Mouse (Mus musculus): ENCODE measurements around the gene Meis2. TPM values are rescaled to one million over a fixed set of nuclear protein-coding genes. Genes with fewer than 3 reads are reported as not detected.

Meis2 gene
- polyA plus RNA-seq, 1 experiment from 2014 or later = 22.6 TPM

DNA sequence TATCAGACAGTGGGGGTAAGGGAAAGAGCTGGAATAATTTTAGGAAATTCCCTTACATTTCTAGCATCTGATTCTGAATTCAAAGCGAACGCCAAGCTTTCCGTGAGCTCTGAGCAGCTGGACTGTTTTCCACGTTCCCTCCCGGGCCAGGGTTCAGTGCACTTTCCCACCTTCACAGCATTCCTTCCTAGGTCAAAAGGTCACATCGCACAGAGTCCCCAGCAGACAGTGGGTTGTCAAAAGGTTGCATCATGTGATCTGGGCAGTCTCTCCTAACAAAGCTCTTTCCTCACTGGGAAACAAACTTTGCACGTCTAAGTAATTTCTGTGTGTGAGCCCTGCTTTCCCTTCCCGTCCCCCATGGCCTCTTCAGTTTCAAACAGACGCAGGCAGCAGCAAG lies 44.6 kb downstream of the Meis2 start:
- H3K4me1 ChIP-seq (ENCODE audit: control insufficient read depth, insufficient read depth, low read length) = peaks cover 27% of the 10 kb centered on the region
- H3K9me3 ChIP-seq (replicated peaks; ENCODE audit: control insufficient read depth, low read length) = no peaks in the 10 kb centered on the region
- H3K27me3 ChIP-seq (ENCODE audit: control insufficient read depth, insufficient read depth, low read length) = no peaks in the 10 kb centered on the region
- peaks cover 2% of the 10 kb centered on the region; the same call in 1 of the 2 replicates for H3K36me3 ChIP-seq (ENCODE audit: control insufficient read depth, insufficient read depth)
- peak; percentile 56; the same call in 1 of the 2 replicates for ATAC-seq (replicated peaks; ENCODE audit: extremely low read depth, insufficient read depth, low FRiP score)
- H3K9ac ChIP-seq (ENCODE audit: low read length) = peak overlapping the region; percentile 51
- peak overlapping the region; percentile 74 for H3K27ac ChIP-seq (ENCODE audit: low read length)
- H3K4me3 ChIP-seq (ENCODE audit: low read length) = no peak overlapping the region
- WGBS = 17% methylated on average over 9 of the region's 9 CpGs
- peak overlapping the region; percentile 35; the same call in 1 of the 2 replicates for H3K4me2 ChIP-seq (ENCODE audit: low read depth, low read length)

DNA sequence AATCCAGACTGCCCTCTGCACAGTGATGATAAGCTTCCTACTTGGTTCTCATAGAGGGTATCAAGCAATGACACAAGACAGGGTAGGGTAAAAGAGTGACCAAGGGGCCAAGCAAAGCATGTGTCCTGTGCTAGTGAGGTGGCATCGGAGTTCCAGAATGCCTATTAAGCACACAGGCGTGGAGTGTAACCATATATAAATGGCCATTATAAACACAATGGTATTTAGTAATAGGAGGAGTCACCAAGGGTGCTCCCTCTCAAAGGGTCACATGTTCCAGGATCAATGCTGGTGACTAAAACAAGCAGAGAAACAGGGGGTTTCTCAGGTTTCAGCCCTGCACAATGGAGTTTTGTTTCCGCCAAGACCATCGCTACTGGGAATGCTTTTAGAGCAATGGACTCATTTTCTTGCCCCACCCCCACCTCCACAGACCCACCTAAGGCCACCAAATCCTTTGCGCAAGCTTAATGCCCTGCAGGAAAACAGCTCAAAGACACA lies 45.1 kb downstream of the Meis2 start:
- H3K4me2 ChIP-seq (ENCODE audit: low read depth, low read length) = peak overlapping the region; percentile 35; the same call in 1 of the 2 replicates
- no peak overlapping the region for H3K4me3 ChIP-seq (ENCODE audit: low read length)
- H3K9ac ChIP-seq (ENCODE audit: low read length) = peak overlapping the region; percentile 51
- 56% methylated on average over 5 of the region's 5 CpGs for WGBS
- no peaks in the 10 kb centered on the region for H3K27me3 ChIP-seq (ENCODE audit: control insufficient read depth, insufficient read depth, low read length)
- H3K4me1 ChIP-seq (ENCODE audit: control insufficient read depth, insufficient read depth, low read length) = peaks cover 27% of the 10 kb centered on the region
- peak; percentile 50 for ATAC-seq (replicated peaks; ENCODE audit: extremely low read depth, insufficient read depth, low FRiP score)
- peaks cover 2% of the 10 kb centered on the region; the same call in 1 of the 2 replicates for H3K36me3 ChIP-seq (ENCODE audit: control insufficient read depth, insufficient read depth)
- peak overlapping the region; percentile 74 for H3K27ac ChIP-seq (ENCODE audit: low read length)
- H3K9me3 ChIP-seq (replicated peaks; ENCODE audit: control insufficient read depth, low read length) = no peaks in the 10 kb centered on the region

DNA sequence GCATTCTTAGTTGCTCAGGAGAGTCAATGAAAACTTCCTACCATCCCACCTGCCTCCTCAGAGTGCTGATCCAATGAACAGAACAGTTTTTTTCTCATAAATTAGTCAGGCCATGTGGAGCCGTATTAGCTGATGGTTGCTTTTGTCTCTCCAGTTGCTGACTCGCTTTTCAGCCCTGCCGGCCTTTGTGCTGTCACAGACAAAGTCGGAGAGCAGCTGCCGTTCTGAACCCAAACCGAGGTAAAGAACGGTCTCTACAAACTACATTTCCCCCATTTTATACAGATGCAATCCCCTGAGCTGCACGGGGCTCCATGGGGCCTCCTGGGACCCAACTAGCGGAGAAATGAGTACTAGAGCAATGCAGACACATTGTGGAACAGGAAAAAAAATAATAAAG lies 45.7 kb downstream of the Meis2 start:
- no peak overlapping the region for H3K4me3 ChIP-seq (ENCODE audit: low read length)
- no peak overlapping the region for H3K4me2 ChIP-seq (ENCODE audit: low read depth, low read length)
- no peak overlapping the region for H3K9ac ChIP-seq (ENCODE audit: low read length)
- peaks cover 27% of the 10 kb centered on the region for H3K4me1 ChIP-seq (ENCODE audit: control insufficient read depth, insufficient read depth, low read length)
- peaks cover 2% of the 10 kb centered on the region; the same call in 1 of the 2 replicates for H3K36me3 ChIP-seq (ENCODE audit: control insufficient read depth, insufficient read depth)
- H3K27me3 ChIP-seq (ENCODE audit: control insufficient read depth, insufficient read depth, low read length) = no peaks in the 10 kb centered on the region
- H3K9me3 ChIP-seq (replicated peaks; ENCODE audit: control insufficient read depth, low read length) = no peaks in the 10 kb centered on the region
- no peak for ATAC-seq (replicated peaks; ENCODE audit: extremely low read depth, insufficient read depth, low FRiP score)
- 52% methylated on average over 9 of the region's 9 CpGs for WGBS
- peak overlapping the region; percentile 42; the same call in 1 of the 2 replicates for H3K27ac ChIP-seq (ENCODE audit: low read length)

DNA sequence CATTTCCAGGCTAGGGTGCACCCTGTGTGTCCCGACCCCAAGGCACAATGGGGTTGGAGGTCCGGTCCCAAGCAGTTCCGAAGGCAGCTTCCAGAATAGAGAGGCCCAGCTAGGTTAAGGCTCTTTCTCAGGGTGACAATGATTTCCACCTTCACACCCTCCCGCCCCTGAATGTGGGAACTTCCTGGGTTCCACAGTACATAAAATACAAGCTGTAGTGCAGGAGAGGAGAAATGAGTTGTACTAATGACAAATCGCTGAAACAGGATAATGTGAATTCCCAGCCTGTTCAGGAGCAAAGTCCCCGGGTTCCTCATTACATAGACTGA lies 46.2 kb downstream of the Meis2 start:
- Histone ChIP-seq H3K9me3 (replicated peaks; ENCODE audit: control insufficient read depth, low read length) (no peaks in the 10 kb centered on the region), H3K27me3 (ENCODE audit: control insufficient read depth, insufficient read depth, low read length) (no peaks in the 10 kb centered on the region), H3K4me3 (ENCODE audit: low read length) (no peak overlapping the region), H3K27ac (ENCODE audit: low read length) (no peak overlapping the region), H3K36me3 (ENCODE audit: control insufficient read depth, insufficient read depth) (0 out of 2 replicates have a peak, but pooled peaks cover 2% of the 10 kb centered on the region), H3K4me2 (ENCODE audit: low read depth, low read length) (no peak overlapping the region), H3K9ac (ENCODE audit: low read length) (no peak overlapping the region), H3K4me1 (ENCODE audit: control insufficient read depth, insufficient read depth, low read length) (peaks cover 27% of the 10 kb centered on the region)
- WGBS = 71% methylated on average over 6 of the region's 6 CpGs
- ATAC-seq (replicated peaks; ENCODE audit: extremely low read depth, insufficient read depth, low FRiP score) = no peak

DNA sequence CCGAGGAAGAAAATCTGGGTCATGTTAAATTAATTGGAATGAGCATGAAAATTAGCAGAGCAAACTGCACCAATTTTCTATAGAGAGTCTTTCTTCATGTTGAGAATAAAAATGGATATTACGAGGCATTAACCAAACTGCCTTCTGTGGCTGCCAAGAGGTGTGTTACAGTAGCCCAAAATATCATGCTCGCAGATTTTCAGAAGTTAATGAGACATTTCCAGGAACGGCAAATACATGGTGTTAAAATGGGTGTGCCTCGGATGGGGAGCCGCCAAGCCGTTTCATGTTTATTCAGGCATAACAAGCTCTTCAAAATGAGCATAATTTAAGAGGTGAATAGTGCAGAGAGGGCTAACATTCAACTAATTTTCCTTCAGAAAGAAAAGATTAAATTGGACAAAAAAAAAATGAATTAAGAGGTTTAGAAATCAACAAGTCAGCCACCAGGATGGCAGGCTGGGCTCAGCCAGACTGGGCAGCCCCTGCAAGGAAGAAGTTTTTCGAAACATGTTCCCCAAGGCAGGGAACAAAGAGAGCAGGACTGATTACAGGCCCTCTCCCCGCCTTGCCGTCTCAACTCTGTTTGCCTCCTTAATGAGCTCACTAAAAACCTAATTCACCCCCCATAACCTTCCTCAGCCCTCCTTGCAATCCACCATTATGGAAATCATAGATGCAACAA lies 46.7 kb downstream of the Meis2 start:
- H3K36me3 ChIP-seq (ENCODE audit: control insufficient read depth, insufficient read depth) = 0 out of 2 replicates have a peak, but pooled peaks cover 2% of the 10 kb centered on the region
- no peaks in the 10 kb centered on the region for H3K9me3 ChIP-seq (replicated peaks; ENCODE audit: control insufficient read depth, low read length)
- no peak overlapping the region for H3K9ac ChIP-seq (ENCODE audit: low read length)
- H3K4me2 ChIP-seq (ENCODE audit: low read depth, low read length) = no peak overlapping the region
- ATAC-seq (replicated peaks; ENCODE audit: extremely low read depth, insufficient read depth, low FRiP score) = no peak
- H3K27me3 ChIP-seq (ENCODE audit: control insufficient read depth, insufficient read depth, low read length) = no peaks in the 10 kb centered on the region
- peaks cover 27% of the 10 kb centered on the region for H3K4me1 ChIP-seq (ENCODE audit: control insufficient read depth, insufficient read depth, low read length)
- no peak overlapping the region for H3K27ac ChIP-seq (ENCODE audit: low read length)
- 84% methylated on average over 10 of the region's 10 CpGs for WGBS
- H3K4me3 ChIP-seq (ENCODE audit: low read length) = no peak overlapping the region

DNA sequence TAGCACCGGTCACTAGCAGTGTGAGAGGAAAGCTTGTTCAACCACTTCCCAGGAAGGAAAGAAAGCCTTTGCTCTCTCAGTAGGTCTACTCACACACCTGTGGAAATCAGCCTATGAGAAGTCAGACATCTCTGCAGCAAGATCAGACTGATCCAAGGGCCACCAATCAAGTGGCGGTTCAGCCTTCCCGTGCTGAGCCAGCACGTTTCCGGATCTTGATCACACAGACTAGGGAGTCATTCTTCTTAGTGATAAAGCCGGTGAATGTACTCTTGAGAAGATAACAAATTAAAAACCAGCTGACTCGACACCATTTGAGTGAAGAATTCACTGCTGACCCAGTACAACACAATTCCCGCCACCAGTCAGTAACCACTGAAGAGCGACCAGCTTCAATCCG lies 50.1 kb downstream of the Meis2 start:
- no peak overlapping the region for H3K27ac ChIP-seq (ENCODE audit: low read length)
- 61% methylated on average over 10 of the region's 10 CpGs for WGBS
- H3K4me3 ChIP-seq (ENCODE audit: low read length) = no peak overlapping the region
- no peak overlapping the region for H3K4me2 ChIP-seq (ENCODE audit: low read depth, low read length)
- H3K9me3 ChIP-seq (replicated peaks; ENCODE audit: control insufficient read depth, low read length) = no peaks in the 10 kb centered on the region
- 0 out of 2 replicates have a peak, but pooled peaks cover 2% of the 10 kb centered on the region for H3K36me3 ChIP-seq (ENCODE audit: control insufficient read depth, insufficient read depth)
- no peak for ATAC-seq (replicated peaks; ENCODE audit: extremely low read depth, insufficient read depth, low FRiP score)
- H3K4me1 ChIP-seq (ENCODE audit: control insufficient read depth, insufficient read depth, low read length) = peaks cover 9% of the 10 kb centered on the region
- H3K27me3 ChIP-seq (ENCODE audit: control insufficient read depth, insufficient read depth, low read length) = no peaks in the 10 kb centered on the region
- no peak overlapping the region for H3K9ac ChIP-seq (ENCODE audit: low read length)

DNA sequence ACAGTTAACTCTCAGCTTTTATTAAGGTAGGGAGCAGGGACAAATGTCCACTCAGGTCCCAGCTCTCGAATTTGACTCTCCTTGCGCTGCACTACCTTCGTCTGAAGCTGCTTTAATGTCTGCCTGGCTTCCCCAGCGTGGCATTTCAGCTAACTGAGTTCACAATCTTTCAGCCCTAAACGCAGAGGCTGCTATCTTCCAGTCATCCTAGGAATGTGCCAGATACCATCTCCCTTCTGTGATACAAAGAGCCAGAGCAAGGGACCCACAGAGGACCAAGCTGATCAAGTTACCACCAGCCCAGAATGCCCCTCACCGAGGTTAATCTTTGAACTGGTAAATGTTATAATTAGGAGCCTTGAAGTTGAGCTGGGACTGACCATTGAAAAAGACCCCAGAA lies 55.2 kb downstream of the Meis2 start:
- Histone ChIP-seq H3K27ac (ENCODE audit: low read length) (peak overlapping the region; percentile 36), H3K9ac (ENCODE audit: low read length) (no peak overlapping the region), H3K27me3 (ENCODE audit: control insufficient read depth, insufficient read depth, low read length) (no peaks in the 10 kb centered on the region), H3K9me3 (replicated peaks; ENCODE audit: control insufficient read depth, low read length) (no peaks in the 10 kb centered on the region), H3K4me1 (ENCODE audit: control insufficient read depth, insufficient read depth, low read length) (peaks cover 11% of the 10 kb centered on the region), H3K4me2 (ENCODE audit: low read depth, low read length) (no peak overlapping the region), H3K4me3 (ENCODE audit: low read length) (no peak overlapping the region), H3K36me3 (ENCODE audit: control insufficient read depth, insufficient read depth) (no peaks in the 10 kb centered on the region)
- 32% methylated on average over 6 of the region's 6 CpGs for WGBS
- ATAC-seq (replicated peaks; ENCODE audit: extremely low read depth, insufficient read depth, low FRiP score) = no peak

DNA sequence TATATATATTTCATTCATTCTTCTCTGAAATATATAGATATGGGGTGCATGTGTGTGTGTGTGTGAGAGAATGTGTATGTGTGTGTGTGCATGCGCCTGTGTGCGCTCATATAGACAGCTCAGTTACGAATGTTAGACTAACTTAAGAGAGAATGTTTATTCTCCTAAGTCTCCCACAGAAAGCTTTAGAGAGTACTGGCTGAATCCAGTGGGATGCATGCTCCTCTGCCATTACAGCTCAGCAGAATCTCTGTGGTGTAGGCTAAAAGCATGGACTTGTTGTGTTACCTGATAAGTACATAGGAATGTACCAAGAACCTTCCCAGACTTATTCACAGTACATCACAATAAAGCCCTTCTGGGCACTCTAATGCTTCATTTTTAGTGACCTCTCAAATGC lies 55.6 kb downstream of the Meis2 start:
- Histone ChIP-seq H3K4me3 (ENCODE audit: low read length) (no peak overlapping the region), H3K9ac (ENCODE audit: low read length) (no peak overlapping the region), H3K36me3 (ENCODE audit: control insufficient read depth, insufficient read depth) (no peaks in the 10 kb centered on the region), H3K27me3 (ENCODE audit: control insufficient read depth, insufficient read depth, low read length) (no peaks in the 10 kb centered on the region), H3K27ac (ENCODE audit: low read length) (0 out of 2 replicates have a peak overlapping the region, but pooled peaks have one; percentile 36), H3K9me3 (replicated peaks; ENCODE audit: control insufficient read depth, low read length) (no peaks in the 10 kb centered on the region), H3K4me1 (ENCODE audit: control insufficient read depth, insufficient read depth, low read length) (peaks cover 11% of the 10 kb centered on the region), H3K4me2 (ENCODE audit: low read depth, low read length) (no peak overlapping the region)
- ATAC-seq (replicated peaks; ENCODE audit: extremely low read depth, insufficient read depth, low FRiP score) = no peak
- WGBS = 88% methylated on average over 3 of the region's 3 CpGs

DNA sequence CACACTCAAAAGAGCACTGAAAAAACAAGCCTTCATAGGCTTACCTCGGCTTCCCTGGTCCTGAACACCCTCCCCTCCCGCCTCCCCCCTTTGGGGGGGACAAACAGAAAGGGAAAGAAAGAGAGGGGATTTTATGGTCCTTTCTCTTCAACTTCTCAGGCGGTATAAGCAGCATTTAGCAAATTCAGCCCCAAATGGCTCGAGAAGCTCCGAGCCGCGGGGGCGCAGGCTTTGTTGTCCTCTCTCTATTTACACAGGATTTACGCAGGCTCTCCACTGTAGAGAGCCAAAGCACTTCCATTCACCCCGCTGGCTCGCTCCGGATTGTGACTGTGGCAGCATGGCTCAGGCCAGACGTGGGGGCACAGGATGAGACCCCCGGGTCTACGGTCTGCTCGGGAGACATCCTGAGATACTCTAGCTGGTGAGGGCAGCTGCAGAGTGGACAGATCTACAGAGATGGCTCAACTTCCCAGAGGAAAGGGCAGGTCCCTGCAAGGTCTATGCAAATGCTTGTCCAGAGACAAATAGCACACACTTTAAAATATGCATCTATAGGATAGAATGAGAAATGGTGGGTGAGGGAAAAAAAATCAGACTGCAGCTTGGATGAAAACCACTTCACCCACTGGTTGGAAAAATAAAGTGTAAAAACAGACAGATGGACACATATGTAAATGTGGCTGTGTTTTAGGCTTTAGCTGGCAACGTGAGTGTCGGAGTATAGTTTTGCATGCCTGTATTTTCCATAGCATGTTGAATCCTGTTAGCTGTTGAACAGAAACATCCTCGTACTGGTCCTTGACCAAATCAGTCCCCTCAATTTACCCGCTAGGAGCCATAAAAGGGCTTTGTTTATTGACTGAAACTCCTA lies 56.3 kb downstream of the Meis2 start:
- ATAC-seq (replicated peaks; ENCODE audit: extremely low read depth, insufficient read depth, low FRiP score) = no peak
- no peak overlapping the region for H3K27ac ChIP-seq (ENCODE audit: low read length)

More for the DNA sequence above, 56.3 kb downstream of the Meis2 start:
- Histone ChIP-seq H3K9me3 (replicated peaks; ENCODE audit: control insufficient read depth, low read length) (no peaks in the 10 kb centered on the region), H3K36me3 (ENCODE audit: control insufficient read depth, insufficient read depth) (no peaks in the 10 kb centered on the region), H3K27me3 (ENCODE audit: control insufficient read depth, insufficient read depth, low read length) (no peaks in the 10 kb centered on the region), H3K4me1 (ENCODE audit: control insufficient read depth, insufficient read depth, low read length) (peaks cover 11% of the 10 kb centered on the region), H3K4me3 (ENCODE audit: low read length) (peak overlapping the region; percentile 7), H3K4me2 (ENCODE audit: low read depth, low read length) (peak overlapping the region; percentile 41), H3K9ac (ENCODE audit: low read length) (peak overlapping the region; percentile 39; the same call in 1 of the 2 replicates)
- 49% methylated on average over 20 of the region's 20 CpGs for WGBS

Measured in heart, embryonic 16.5 days (tissue).